Mouse (Mus musculus) liver, adult 2 months (tissue): Measurements from ENCODE around the gene Hoxd13.
A peak's percentile ranks its signal among the peaks of the same experiment; 100 is the strongest.

ENCODE experiments used
- CTCF ChIP-seq: fragments of 200-500 bp; IDR thresholded peaks from 2 replicates; pipeline ENCODE4 v1.5.1; 2011; ENCODE audit warnings: low read depth, low read length, control low read depth
- POLR2A ChIP-seq: fragments of 200-500 bp; IDR thresholded peaks from 2 replicates; pipeline ENCODE4 v1.6.1; 2011; ENCODE audit warnings: low read length, control low read depth; ENCODE audit not compliant: insufficient read depth; ENCODE audit errors: extremely low read depth

DNA sequence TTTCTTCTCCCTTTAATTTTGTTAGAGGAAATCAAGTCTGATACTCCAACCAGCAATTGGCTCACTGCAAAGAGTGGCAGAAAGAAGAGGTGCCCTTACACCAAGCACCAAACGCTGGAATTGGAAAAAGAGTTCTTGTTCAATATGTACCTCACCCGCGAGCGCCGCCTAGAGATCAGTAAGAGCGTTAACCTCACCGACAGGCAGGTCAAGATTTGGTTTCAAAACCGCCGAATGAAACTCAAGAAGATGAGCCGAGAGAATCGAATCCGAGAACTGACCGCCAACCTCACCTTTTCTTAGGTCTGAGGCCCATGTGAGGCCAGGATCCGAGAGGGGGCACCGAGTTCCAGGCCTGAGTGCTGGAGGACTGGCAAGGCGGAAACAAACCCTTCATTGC lies 26.0 kb downstream of the Hoxd13 start:
- TF ChIP-seq CTCF = peak; percentile 32; the same call in 1 of the 2 replicates
- TF ChIP-seq POLR2A = no peak
